Mouse (Mus musculus) left cerebral cortex, postnatal 25 days (tissue): ENCODE measurements around the gene 1700003F12Rik. TPM values are rescaled to one million over a fixed set of nuclear protein-coding genes. Genes with fewer than 3 reads are reported as not detected.

Experiments used
- DNase-seq, 2 experiments: peaks; one replicate each; pipeline ENCODE4 v3.0.0; 2022; ENCODE audit warnings: low spot score in 2 of 2, mixed read lengths in 1 of 2
- intact Hi-C: fragments of 180-260 bp; cut with DNase I; formaldehyde crosslinking; loops from one replicate; pipeline ENCODE4 v1.15.1; 2025
- total RNA-seq, 2 experiments: library from RNA; stranded (reverse); gene quantifications; 2 replicates each; pipeline ENCODE4 v1.2.3; 2021

Gene 1700003F12Rik
- total RNA-seq, 2 experiments from 2014 or later: 1.4 TPM; not detected in 1

DNA sequence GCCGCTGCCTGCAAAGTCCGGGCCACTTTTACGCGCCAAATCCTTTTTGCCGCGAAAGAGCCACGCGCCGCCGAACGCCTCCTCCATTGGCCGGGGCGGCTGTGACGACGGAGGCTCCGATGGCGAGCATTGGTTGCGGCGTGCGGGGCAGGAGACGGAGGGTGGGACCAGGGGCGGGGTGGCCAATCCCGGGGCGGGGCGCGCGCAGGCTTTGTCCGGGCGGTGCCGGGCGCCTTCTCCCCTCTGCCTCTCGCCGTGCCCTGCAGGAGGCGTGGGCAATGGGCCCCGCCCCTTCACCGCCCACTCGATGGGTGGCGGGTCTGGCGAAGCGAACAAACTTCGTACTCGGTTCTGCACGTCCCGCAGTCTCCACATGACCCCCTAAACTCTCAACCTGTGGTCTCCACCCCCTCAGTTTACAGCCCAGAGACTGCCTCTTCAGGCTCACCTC, 23.0 kb downstream of the 1700003F12Rik start, which contains the start of gene E2f1:
Gene E2f1, minus strand, starts transcription at position 57 of the 451 bp plus-strand sequence.
- intact Hi-C loops: no loop called here

DNA sequence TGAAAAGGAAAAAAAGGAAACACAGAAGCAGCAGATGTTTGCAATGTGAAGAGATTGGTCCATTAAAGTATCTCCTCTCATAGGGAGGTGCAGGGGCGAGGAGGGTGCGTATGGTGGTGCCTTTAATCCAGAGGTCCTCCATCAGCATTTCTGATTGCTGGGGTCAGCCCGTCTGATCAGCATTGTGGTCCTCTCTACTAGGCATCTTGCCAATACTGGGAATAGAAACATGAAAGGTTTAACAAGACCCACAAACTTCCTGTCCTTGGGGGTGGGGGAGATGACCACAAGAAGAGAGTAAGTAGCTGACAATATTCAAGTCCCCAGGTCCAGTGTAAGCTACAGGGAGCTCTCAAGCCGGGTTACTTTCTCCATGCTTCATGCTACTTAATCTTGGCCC, 23.8 kb downstream of the 1700003F12Rik start:
- intact Hi-C loops: no loop called here

More for the DNA sequence above, 23.0 kb downstream of the 1700003F12Rik start, which contains the start of gene E2f1:
- DNase-seq: peak; percentile 93 to 96

DNA sequence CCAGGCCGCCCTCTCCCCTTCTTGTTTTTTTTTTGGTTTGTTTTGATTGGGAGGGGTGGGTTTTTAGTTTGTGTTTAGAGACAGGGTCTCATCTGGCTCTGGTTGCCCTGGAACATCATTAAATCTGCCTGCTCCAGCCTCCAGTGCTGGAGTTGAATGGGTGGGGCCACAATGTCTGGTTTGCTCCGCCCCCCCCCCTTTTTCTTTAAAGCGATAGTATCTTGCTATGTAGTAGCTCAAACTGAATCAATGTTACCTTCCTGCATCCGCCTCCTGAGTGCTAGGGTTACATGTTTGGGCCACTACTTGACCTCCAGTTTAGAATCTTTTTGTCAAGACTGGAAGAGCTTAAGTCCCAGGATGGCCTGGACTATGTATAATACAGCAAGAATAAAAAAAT, 24.4 kb downstream of the 1700003F12Rik start:
- intact Hi-C loops: no loop called here
- no peak for DNase-seq

More for the DNA sequence above, 23.8 kb downstream of the 1700003F12Rik start:
- no peak for DNase-seq

DNA sequence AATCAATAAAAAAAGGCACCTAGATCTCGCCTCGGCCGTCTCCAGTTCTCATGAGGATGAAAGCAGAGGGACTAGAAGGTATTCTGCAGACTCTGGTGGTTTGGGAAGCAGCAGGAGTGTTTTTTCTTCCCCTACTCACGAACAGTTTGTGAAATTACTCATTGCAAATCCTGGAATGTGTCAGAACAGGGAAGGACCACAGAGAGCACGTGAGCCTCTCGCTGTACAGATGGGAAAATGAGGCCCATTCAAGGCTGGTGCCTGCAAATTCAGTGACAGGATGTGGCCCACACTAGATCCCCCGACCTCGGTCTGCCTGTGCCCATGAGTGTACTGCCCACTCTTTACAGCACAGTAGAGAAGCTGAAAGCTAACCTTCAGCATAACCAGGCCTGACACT, 25.1 kb downstream of the 1700003F12Rik start:
- intact Hi-C loops: no loop called here
- peak in 1 of 2 experiments; percentile 65 for DNase-seq

DNA sequence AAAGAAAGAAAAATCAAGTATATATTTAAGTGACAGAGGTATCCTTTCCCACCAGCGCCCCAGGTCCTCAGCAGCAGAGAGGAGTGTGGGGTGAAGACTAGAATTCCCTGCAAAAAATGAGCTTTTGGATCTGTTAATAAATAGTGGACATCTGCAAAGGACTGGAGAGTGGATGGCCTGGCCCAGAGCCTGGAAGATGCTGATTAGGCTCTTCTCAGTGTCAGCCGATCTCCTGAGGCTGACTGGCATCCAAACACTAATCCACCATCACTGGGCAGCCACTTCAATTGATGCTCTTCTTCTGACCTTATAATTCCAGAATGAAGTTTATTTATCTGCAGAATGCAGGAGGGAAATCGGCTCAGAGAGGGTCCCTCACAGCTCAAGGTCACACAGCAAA, 26.1 kb downstream of the 1700003F12Rik start:
- DNase-seq: no peak
- intact Hi-C loops: no loop called here

DNA sequence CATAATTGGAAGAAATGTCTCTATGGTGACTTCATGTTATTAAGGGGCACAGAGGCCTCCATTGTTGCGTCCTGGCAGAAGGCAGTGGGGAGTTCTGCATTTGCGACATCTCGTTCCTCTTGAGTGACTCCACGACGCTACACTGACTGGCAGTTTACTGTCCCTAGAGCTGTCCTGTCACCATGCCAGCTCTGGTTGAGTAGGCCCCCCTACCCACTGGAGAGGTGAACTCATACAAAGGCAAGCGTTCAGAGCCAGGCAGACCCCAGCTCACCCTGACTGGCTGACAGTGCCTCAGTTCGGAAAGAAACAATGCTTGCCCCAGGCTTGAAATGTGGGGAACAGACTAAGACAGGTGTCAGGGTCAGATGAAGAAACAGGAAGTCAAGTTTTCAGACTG, 27.4 kb downstream of the 1700003F12Rik start:
- DNase-seq: no peak
- intact Hi-C loops: no loop called here

DNA sequence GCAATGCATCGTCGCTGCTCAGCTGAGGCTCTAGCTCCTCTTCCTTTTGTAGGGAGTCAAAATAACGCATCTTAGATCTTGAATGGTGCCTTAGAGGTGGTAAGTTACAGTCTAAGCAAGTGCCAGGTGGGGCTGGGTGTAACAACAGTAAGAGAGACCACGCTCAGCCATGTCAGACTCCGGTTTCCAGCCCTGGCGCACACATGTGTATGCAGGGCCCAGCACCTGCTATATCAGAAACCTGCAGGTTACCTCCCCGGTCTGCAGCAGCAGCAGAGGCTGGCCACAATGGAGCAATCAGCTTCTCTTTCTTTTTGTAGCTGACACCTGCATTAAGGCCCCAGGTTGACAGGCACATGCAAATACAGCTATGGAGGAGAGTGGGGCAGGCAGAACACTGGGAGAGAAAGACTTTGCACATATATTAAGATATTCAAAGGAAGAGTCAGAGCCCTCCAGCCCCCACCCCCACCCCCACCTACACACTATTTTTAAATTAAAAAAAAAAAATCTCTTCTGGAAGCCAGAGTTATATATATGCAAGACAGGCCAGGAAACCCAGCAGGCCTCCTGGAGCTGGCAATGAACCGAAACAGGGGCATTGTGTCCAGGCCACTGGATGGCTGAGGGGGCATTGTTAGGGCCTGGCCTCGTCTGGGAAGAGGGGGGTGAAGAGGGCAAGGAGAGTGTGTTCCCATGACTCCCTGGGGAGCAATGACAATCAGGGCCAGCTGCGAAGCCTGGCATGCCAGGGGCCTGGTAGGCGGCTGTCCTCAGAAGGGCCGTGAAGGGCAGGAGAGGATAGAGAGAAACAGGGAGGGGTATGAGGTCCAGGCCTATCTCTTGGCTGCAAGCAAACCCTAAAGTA, 30.2 kb downstream of the 1700003F12Rik start:
- intact Hi-C loops: no loop called here
- no peak for DNase-seq

DNA sequence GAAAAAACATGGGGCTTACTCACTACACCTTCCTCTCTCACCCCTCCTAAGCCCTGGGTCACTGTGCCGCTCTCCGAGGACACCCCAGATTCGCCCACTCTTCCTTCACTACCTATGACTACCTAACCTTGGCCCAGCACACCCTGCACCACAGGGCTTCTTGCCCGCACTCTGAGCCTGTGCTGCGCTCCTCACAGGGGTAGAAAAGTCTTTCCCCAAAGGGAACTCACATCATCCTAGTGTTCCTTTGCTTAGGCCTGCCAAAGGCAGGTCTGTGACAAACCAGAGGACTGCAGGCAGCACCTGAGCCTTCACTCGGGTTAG, 30.8 kb downstream of the 1700003F12Rik start:
- no peak for DNase-seq
- intact Hi-C loops: no loop called here

DNA sequence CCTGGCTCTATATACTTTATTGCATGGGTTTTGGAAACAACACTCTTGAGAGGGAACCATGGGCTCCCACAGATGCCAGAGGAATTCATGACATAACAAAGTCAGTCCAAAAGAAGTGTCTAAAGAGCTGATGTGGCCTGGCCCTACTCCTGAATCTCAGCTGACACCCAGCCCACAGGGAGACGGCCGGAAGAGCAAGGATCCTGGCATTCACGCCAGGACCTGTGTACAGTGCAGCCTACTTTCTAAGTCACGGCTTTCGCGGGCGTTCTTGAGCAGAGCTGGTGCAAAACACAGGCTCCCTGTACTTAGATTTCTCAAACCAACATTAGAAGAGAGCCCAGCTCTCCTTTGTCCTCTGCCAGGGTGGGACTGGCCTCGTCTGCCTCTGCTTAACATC, 33.7 kb downstream of the 1700003F12Rik start:
- intact Hi-C loops: no loop called here
- no peak for DNase-seq

DNA sequence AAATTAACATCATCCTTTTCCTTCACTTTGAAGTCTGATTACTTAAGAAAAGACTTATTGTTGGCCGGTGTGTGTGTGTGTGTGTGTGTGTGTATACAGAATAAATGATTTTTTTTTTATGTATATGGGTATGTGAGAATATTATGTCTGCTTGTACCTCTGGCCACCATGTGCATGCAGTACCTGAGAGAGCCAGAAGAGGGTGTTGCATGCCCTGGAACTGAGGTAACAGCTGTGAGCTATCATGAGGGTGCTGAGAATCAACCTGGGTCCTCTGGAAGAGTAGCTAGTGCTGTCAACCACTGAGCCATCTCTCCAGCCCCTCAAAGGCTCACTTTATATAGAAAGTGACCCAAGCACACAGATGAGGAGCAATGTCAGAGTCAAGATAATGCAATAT, 34.5 kb downstream of the 1700003F12Rik start:
- intact Hi-C loops: no loop called here
- no peak for DNase-seq

DNA sequence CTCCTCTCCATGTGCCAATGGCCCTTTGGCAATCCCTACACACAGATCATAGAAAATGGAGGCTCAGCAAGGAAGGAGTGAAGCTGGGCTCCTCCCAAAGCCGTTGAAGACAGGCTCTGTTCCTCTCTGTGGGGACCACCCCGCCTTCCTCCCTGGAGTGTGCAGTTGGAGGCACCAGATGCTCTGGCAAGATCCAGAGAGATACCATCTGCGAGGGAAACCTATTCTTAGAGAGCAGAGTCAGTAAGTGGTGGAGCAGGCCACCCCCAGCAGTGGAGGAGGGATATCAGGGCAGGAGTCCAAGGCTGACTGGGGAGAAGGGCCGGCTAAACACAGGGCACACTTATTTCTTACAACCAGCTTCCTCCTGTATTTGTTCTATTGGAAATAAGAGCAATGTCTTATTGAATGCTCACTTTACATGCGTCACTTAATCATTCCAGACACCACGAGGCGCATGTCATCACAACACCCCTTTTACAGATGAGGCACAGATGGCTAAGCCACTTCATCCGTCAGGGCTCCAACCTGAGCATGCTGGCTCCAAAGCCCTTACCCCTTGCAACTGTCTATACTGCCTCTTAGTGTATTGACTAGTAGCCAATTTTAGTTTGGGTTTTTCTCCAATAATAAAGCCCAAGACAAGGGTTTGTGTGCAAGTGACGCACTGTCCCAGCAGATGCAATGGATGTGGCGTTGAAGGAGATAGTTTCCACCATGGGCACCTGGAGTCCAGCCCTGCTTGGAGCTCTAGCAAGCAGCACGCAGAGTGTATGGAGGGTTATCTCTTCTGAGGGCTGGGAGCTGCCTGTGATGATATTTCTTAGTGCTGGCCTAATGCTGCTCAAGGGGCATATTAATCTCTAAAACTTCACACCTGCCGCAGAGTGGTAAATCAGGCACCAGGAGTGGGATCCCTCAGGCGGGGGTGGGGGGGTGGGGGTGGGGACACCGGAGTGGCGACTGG, 37.3 kb downstream of the 1700003F12Rik start:
- intact Hi-C loops: loop anchor here (1.0 to 2.0 kb wide), 4 partner anchors 27 to 205 kb away; no protein-coding TSS in a partner anchor
- peak; percentile 89 to 99 for DNase-seq

DNA sequence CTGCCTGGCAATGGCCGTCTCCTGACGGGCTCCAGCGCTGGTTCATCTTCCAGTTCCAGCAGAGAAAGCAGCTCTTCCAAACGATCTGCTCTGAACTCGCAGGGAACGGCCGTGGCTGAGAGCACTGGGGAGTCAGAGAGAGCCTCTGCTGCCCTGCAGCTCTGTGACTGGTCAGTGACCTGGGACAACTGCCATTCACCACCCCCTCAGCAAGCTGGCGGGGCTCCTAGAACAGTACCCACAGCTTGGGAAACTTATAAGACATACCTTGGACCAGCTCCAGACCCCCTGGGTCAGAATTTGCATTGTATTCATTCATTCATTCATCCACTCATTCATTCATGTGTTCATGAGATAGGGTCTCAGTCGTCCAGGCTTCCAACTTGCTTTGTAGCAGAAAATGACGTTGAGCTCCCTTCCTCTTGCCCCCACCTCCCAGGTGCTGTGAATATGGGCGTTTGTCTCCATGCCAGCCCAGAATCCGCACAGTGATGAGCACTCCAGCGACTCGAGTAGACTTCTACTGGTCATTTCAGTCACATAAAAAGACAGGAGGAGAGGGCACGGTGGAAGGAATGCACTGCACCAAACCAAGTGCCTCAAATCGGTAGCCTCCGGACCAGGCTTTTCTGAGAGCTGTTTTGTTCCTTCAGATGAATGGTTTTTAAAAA, 38.2 kb downstream of the 1700003F12Rik start:
- intact Hi-C loops: loop anchor here (1.0 to 2.0 kb wide), 4 partner anchors 28 to 206 kb away; no protein-coding TSS in a partner anchor
- DNase-seq: no peak

DNA sequence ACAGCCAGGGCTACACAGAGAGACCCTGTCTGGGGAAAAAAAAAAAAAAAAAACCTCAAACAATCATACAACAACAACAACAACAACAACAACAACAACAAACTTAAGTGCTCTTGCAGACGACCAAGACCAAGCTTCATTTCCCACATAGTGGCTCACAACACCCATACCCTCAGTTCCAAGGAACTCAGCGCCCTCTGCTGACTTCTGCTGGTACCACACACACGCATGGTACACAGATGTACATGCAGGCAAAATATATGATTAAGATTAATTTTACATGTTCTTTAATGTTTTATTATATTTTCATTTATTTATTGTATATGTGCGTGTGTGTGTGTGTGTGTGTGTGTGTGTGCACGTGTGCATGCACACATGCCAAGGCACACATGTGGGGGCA, 39.5 kb downstream of the 1700003F12Rik start:
- DNase-seq: no peak
- intact Hi-C loops: no loop called here

DNA sequence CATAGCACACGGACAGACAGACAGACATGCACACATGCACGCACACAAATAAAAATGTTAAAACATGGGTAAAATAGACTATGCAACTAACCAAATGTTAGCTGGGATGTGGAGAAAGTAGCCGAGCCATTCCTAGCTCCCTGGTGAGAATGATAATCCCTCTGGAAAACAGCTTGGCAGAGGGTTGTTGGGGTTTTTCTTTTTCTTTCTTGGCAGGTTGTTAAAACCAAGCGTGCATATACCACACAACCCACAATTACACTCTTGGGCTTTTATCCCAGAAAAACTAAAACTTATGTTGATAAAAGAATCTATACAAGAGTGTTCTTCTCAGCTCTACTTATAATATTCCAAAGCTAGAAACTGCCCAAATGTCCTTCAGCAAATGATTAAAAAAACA, 42.2 kb downstream of the 1700003F12Rik start:
- intact Hi-C loops: no loop called here

DNA sequence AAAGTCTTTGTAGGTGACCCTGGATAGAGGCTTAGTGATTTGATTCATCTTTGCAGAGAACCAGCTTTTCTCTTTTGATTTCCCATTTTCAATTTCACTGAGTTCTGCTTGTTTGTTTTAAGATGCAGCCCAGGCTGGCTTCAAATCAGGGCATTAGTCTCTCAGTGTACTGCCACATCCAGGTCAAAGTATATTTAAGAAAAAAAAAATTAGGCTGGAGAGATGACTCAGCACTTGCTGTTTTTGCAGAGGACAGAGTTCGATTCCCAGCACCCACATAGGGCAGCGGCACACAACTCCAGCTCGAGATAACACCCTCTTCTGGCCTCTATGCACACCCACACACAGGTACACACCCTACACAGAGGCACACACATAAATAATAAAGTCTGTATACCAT, 44.4 kb downstream of the 1700003F12Rik start:
- DNase-seq: no peak
- intact Hi-C loops: no loop called here

More for the DNA sequence above, 42.2 kb downstream of the 1700003F12Rik start:
- peak in 1 of 2 experiments; percentile 80 for DNase-seq

DNA sequence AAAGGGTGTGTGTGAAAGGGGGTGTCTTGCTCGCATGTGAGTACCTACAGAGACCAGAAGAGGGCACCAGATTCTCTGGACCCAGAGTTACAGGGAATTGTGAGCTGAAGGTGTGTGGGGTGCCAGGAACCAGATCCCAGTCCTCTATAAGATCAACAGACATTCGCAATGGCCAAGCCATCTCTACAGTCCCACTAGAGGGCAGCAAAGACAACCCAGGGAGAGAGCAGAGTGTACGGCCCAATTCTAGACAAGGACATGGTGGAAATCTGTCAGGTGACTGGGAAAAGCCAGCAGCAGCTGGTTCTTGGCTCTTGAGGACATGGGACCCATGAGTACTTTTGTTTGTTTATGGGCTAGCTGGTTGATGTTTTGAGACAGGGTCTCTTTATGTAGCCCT, 46.1 kb downstream of the 1700003F12Rik start:
- intact Hi-C loops: no loop called here
- no peak for DNase-seq

DNA sequence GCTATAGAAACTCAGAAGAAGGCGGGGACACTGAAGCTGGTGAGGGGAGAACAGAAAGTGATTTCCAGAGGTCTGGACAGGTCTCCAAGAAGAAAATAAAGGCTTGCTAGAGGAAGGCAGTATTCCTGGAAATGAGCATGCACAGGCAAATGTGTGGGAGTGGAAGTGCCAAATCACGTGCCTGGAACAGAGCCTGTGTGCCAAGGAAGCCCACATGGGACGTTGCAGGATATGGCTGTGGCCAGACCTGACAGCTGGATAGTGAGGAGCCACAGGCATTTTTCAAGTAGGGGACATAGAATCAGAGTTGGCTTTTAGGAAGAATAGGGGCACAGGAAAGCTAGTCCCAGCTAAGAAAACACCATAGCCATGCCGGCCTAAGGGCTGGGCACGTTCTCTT, 48.9 kb downstream of the 1700003F12Rik start:
- DNase-seq: peak in 1 of 2 experiments; percentile 56
- intact Hi-C loops: no loop called here

DNA sequence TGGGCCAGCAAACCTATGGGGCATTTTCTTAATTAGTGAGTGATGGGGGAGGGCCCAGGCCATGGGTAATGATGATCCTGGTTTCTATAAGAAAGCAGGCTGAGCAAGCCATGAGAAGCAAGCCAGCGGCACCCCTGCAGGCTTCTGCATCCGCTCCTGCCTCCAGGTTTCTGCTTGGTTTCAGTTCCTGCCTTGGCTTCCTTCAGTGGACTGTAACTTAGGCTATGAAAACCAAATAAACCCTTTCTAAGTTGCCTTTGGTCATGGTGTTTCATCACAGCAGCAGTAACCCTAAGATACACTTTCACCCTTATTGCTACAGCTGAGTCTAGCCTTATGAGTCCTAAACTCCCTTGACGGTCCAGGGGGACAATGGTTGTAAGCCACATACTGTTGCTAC, 50.5 kb downstream of the 1700003F12Rik start:
- DNase-seq: no peak
- intact Hi-C loops: no loop called here
